Mouse (Mus musculus): ENCODE measurements around the gene Gm11020. TPM values are rescaled to one million over a fixed set of nuclear protein-coding genes. Genes with fewer than 3 reads are reported as not detected.
"Not testable (repeated sequence)": the region's sequence is repeated elsewhere in the genome, so short reads cannot be mapped to it uniquely, and the experiment has no call there.

Gene Gm11020
- not detected for total RNA-seq (2021)

GRCm38 (mm10) chr8:104321267-104321666 lies at the start of gene Gm11020:
Gm11020 (plus strand) TSS chr8:104321567.
- intact Hi-C loops (cut with DNase I): not testable (repeated sequence)

GRCm38 (mm10) chr8:104293081-104293480 lies 28.3 kb upstream of the Gm11020 start, which contains the start of gene Cmtm2a:
Cmtm2a (minus strand) TSS chr8:104293181.
- DNase-seq; intact Hi-C loops (cut with DNase I): not testable (repeated sequence)

More at GRCm38 (mm10) chr8:104321267-104321666, at the start of gene Gm11020:
- not testable (repeated sequence) for DNase-seq

GRCm38 (mm10) chr8:104294396-104294795 lies 27.0 kb upstream of the Gm11020 start:
- no peak for DNase-seq
- intact Hi-C loops (cut with DNase I): no loop called here

GRCm38 (mm10) chr8:104301577-104301976 lies 19.8 kb upstream of the Gm11020 start:
- intact Hi-C loops (cut with DNase I): not testable (repeated sequence)
- peak; percentile 30 for DNase-seq

- intact Hi-C loops (cut with DNase I); DNase-seq: not testable (repeated sequence)
These were observed 18.8 kb upstream of the Gm11020 start for GRCm38 (mm10) chr8:104302536-104302935.

- intact Hi-C loops (cut with DNase I): no loop called here
- DNase-seq: no peak
These were observed 16.4 kb upstream of the Gm11020 start for GRCm38 (mm10) chr8:104304962-104305361.

- DNase-seq; intact Hi-C loops (cut with DNase I): not testable (repeated sequence)
These were observed 13.0 kb upstream of the Gm11020 start for GRCm38 (mm10) chr8:104308341-104308740.

GRCm38 (mm10) chr8:104309441-104310155 lies 11.8 kb upstream of the Gm11020 start, which contains the start of the genes Gm45711 and Cmtm1:
Gm45711 (minus strand) TSS chr8:104310081.
Cmtm1 (minus strand) TSS chr8:104310145.
- intact Hi-C loops (cut with DNase I): not testable (repeated sequence)
- DNase-seq: peak; percentile 88

- intact Hi-C loops (cut with DNase I); DNase-seq: not testable (repeated sequence)
These were observed 9.3 kb upstream of the Gm11020 start for GRCm38 (mm10) chr8:104312023-104312422.

GRCm38 (mm10) chr8:104313311-104313710 lies 8.1 kb upstream of the Gm11020 start:
- intact Hi-C loops (cut with DNase I): no loop called here
- DNase-seq: peak; percentile 10

GRCm38 (mm10) chr8:104321930-104322329 lies 563 bp downstream of the Gm11020 start, which contains the start of gene Cmtm2b:
Cmtm2b (plus strand) TSS chr8:104322230.
- DNase-seq; intact Hi-C loops (cut with DNase I): not testable (repeated sequence)

- intact Hi-C loops (cut with DNase I): no loop called here
- no peak for DNase-seq
These were observed 11.6 kb downstream of the Gm11020 start for GRCm38 (mm10) chr8:104332665-104333631.

- no peak for DNase-seq
- intact Hi-C loops (cut with DNase I): no loop called here
These were observed 12.4 kb downstream of the Gm11020 start for GRCm38 (mm10) chr8:104333786-104334185.

- intact Hi-C loops (cut with DNase I): no loop called here
- no peak for DNase-seq
These were observed 12.8 kb downstream of the Gm11020 start for GRCm38 (mm10) chr8:104334196-104334595.

GRCm38 (mm10) chr8:104336806-104337205 lies 15.4 kb downstream of the Gm11020 start:
- DNase-seq: no peak
- intact Hi-C loops (cut with DNase I): no loop called here

GRCm38 (mm10) chr8:104337890-104338289 lies 16.5 kb downstream of the Gm11020 start:
- intact Hi-C loops (cut with DNase I): no loop called here
- no peak for DNase-seq

- intact Hi-C loops (cut with DNase I): no loop called here
- DNase-seq: peak; percentile 59
These were observed 18.0 kb downstream of the Gm11020 start, which contains the start of gene Cmtm3 for GRCm38 (mm10) chr8:104339229-104339982. Cmtm3 (plus strand) TSS chr8:104339410.

GRCm38 (mm10) chr8:104339983-104340232 lies 18.5 kb downstream of the Gm11020 start:
- DNase-seq: no peak
- intact Hi-C loops (cut with DNase I): loop anchor here (5.0 kb wide), 1 partner anchor 102 kb away; the partner anchor contains the start of gene Dync1li2

- intact Hi-C loops (cut with DNase I): loop anchor here (5.0 kb wide), 1 partner anchor 102 kb away; the partner anchor contains the start of gene Dync1li2
- peak; percentile 84 for DNase-seq
These were observed 19.1 kb downstream of the Gm11020 start for GRCm38 (mm10) chr8:104340233-104341105.
